Mouse (Mus musculus) midbrain, embryonic 12.5 days (tissue): ENCODE results near the gene Mettl1. TPM values are rescaled to one million over a fixed set of nuclear protein-coding genes. Genes with fewer than 3 reads are reported as not detected.
A peak's percentile ranks its signal among the peaks of the same experiment; 100 is the strongest.

Source experiments
- ATAC-seq: fragments of 200-750 bp; cut with Nextera tagmentation; 2 replicates; pipeline ENCODE4 v1.8.0; 2017; ENCODE audit warnings: low read depth, moderate TSS enrichment, moderate library complexity; ENCODE audit not compliant: low FRiP score
- H3K27ac ChIP-seq: fragments of 300-500 bp; sonication (generic); replicated peaks from 2 replicates; pipeline ENCODE4 v1.5.1; 2016; ENCODE audit warnings: mild to moderate bottlenecking
- H3K27me3 ChIP-seq: fragments of 300-500 bp; sonication (generic); 2 replicates; pipeline ENCODE4 v1.6.1; 2016; ENCODE audit warnings: mild to moderate bottlenecking
- H3K36me3 ChIP-seq: fragments of 300-500 bp; sonication (generic); 2 replicates; pipeline ENCODE4 v1.6.1; 2016
- H3K4me1 ChIP-seq: fragments of 300-500 bp; sonication (generic); 2 replicates; pipeline ENCODE4 v1.6.1; 2016
- H3K4me2 ChIP-seq: fragments of 300-500 bp; sonication (generic); replicated peaks from 2 replicates; pipeline ENCODE4 v1.6.1; 2016; ENCODE audit warnings: mild to moderate bottlenecking, moderate library complexity
- H3K4me3 ChIP-seq: fragments of 300-500 bp; sonication (generic); 2 replicates; pipeline ENCODE4 v1.5.1; 2016; ENCODE audit warnings: mild to moderate bottlenecking
- H3K9ac ChIP-seq: fragments of 300-500 bp; sonication (generic); replicated peaks from 2 replicates; pipeline ENCODE4 v1.6.1; 2016; ENCODE audit warnings: mild to moderate bottlenecking, moderate library complexity
- H3K9me3 ChIP-seq: fragments of 300-500 bp; sonication (generic); 2 replicates; pipeline ENCODE4 v1.6.1; 2016; ENCODE audit warnings: mild to moderate bottlenecking
- WGBS: fragments of 180-500 bp; shearing (Covaris S2); methylation state at CpG from one replicate; pipeline ENCODE4 v1.1.7; 2016; 5-methylcytosine and 5-hydroxymethylcytosine counted together
- polyA plus RNA-seq: library from polyadenylated mRNA; unstranded; fragments of >200 nt; fragmentation: Nextera tagmentation; extraction: Ambion mirVana; gene quantifications from 2 replicates; pipeline ENCODE4 v1.2.1, GENCODE M21; 2016

Gene Mettl1
- polyA plus RNA-seq, 1 experiment from 2014 or later: 33.1 TPM

GRCm38 (mm10) chr10:127048608-127049394 lies 7.6 kb downstream of the Mettl1 start:
- Histone ChIP-seq H3K27me3 (peaks cover 58% of the 10 kb centered on the region), H3K4me3 (0 out of 2 replicates have a peak overlapping the region, but pooled peaks have one; percentile 10), H3K27ac (no peak overlapping the region), H3K9ac (no peak overlapping the region), H3K4me2 (no peak overlapping the region), H3K4me1 (peaks cover 3% of the 10 kb centered on the region; the same call in 1 of the 2 replicates), H3K36me3 (peaks cover 20% of the 10 kb centered on the region; the same call in 1 of the 2 replicates), H3K9me3 (no peaks in the 10 kb centered on the region)
- 6% methylated on average over 35 of the region's 35 CpGs for WGBS
- ATAC-seq: no peak

GRCm38 (mm10) chr10:127049395-127050118 lies 8.3 kb downstream of the Mettl1 start:
- Histone ChIP-seq H3K27ac (no peak overlapping the region), H3K4me3 (0 out of 2 replicates have a peak overlapping the region, but pooled peaks have one; percentile 10), H3K36me3 (peaks cover 24% of the 10 kb centered on the region; the same call in 1 of the 2 replicates), H3K9ac (no peak overlapping the region), H3K4me1 (peaks cover 3% of the 10 kb centered on the region; the same call in 1 of the 2 replicates), H3K9me3 (no peaks in the 10 kb centered on the region), H3K4me2 (no peak overlapping the region), H3K27me3 (peaks cover 58% of the 10 kb centered on the region)
- ATAC-seq: no peak
- 4% methylated on average over 29 of the region's 29 CpGs for WGBS

GRCm38 (mm10) chr10:127050119-127050474 lies 8.9 kb downstream of the Mettl1 start:
- H3K27ac ChIP-seq: no peak overlapping the region
- H3K27me3 ChIP-seq: peaks cover 58% of the 10 kb centered on the region
- no peak for ATAC-seq
- no peaks in the 10 kb centered on the region for H3K9me3 ChIP-seq
- peaks cover 3% of the 10 kb centered on the region; the same call in 1 of the 2 replicates for H3K4me1 ChIP-seq
- H3K4me2 ChIP-seq: no peak overlapping the region
- H3K9ac ChIP-seq: no peak overlapping the region
- no peak overlapping the region for H3K4me3 ChIP-seq
- 21% methylated on average over 10 of the region's 10 CpGs for WGBS
- H3K36me3 ChIP-seq: peaks cover 24% of the 10 kb centered on the region

GRCm38 (mm10) chr10:127054646-127055045 lies 13.4 kb downstream of the Mettl1 start:
- H3K27ac ChIP-seq: no peak overlapping the region
- H3K36me3 ChIP-seq: peaks cover 44% of the 10 kb centered on the region
- H3K4me1 ChIP-seq: peaks cover 18% of the 10 kb centered on the region
- no peak overlapping the region for H3K9ac ChIP-seq
- ATAC-seq: no peak
- H3K4me2 ChIP-seq: no peak overlapping the region
- 73% methylated on average over 4 of the region's 4 CpGs for WGBS
- peaks cover 30% of the 10 kb centered on the region for H3K27me3 ChIP-seq
- no peaks in the 10 kb centered on the region for H3K9me3 ChIP-seq
- no peak overlapping the region for H3K4me3 ChIP-seq

GRCm38 (mm10) chr10:127055406-127055805 lies 14.2 kb downstream of the Mettl1 start:
- Histone ChIP-seq H3K4me3 (no peak overlapping the region), H3K9ac (no peak overlapping the region), H3K27me3 (peaks cover 23% of the 10 kb centered on the region), H3K36me3 (peaks cover 44% of the 10 kb centered on the region), H3K9me3 (no peaks in the 10 kb centered on the region), H3K4me2 (no peak overlapping the region), H3K4me1 (peaks cover 20% of the 10 kb centered on the region), H3K27ac (no peak overlapping the region)
- no peak for ATAC-seq
- WGBS: 91% methylated on average over 8 of the region's 8 CpGs

- WGBS: 92% methylated on average over 20 of the region's 20 CpGs
- Histone ChIP-seq H3K9me3 (no peaks in the 10 kb centered on the region), H3K4me2 (no peak overlapping the region), H3K27me3 (peaks cover 14% of the 10 kb centered on the region), H3K4me1 (peaks cover 31% of the 10 kb centered on the region), H3K9ac (no peak overlapping the region), H3K4me3 (no peak overlapping the region), H3K27ac (no peak overlapping the region), H3K36me3 (peaks cover 44% of the 10 kb centered on the region)
- no peak for ATAC-seq
Measured at GRCm38 (mm10) chr10:127056490-127056889, 15.3 kb downstream of the Mettl1 start.

GRCm38 (mm10) chr10:127058161-127058560 lies 16.9 kb downstream of the Mettl1 start:
- Histone ChIP-seq H3K4me1 (peaks cover 39% of the 10 kb centered on the region), H3K9me3 (no peaks in the 10 kb centered on the region), H3K4me3 (peak overlapping the region; percentile 97), H3K36me3 (peaks cover 44% of the 10 kb centered on the region), H3K27ac (no peak overlapping the region), H3K27me3 (peaks cover 5% of the 10 kb centered on the region; the same call in 1 of the 2 replicates), H3K9ac (peak overlapping the region; percentile 99), H3K4me2 (peak overlapping the region; percentile 96)
- WGBS: under 1% methylated on average over 9 of the region's 9 CpGs
- peak; percentile 13; the same call in 1 of the 2 replicates for ATAC-seq

- peaks cover 40% of the 10 kb centered on the region for H3K36me3 ChIP-seq
- no peaks in the 10 kb centered on the region for H3K9me3 ChIP-seq
- ATAC-seq: no peak
- 10% methylated on average over 8 of the region's 8 CpGs for WGBS
- H3K4me2 ChIP-seq: peak overlapping the region; percentile 96
- peaks cover 5% of the 10 kb centered on the region; the same call in 1 of the 2 replicates for H3K27me3 ChIP-seq
- H3K4me3 ChIP-seq: peak overlapping the region; percentile 97
- H3K9ac ChIP-seq: peak overlapping the region; percentile 99
- peaks cover 39% of the 10 kb centered on the region for H3K4me1 ChIP-seq
- 0 out of 2 replicates have a peak overlapping the region, but pooled peaks have one; percentile 96 for H3K27ac ChIP-seq
Measured at GRCm38 (mm10) chr10:127058708-127059107, 17.5 kb downstream of the Mettl1 start.

GRCm38 (mm10) chr10:127059174-127059967 lies 18.2 kb downstream of the Mettl1 start:
- Histone ChIP-seq H3K27ac (peak overlapping the region; percentile 96), H3K27me3 (peaks cover 5% of the 10 kb centered on the region; the same call in 1 of the 2 replicates), H3K4me2 (peak overlapping the region; percentile 96), H3K9ac (peak overlapping the region; percentile 99), H3K36me3 (peaks cover 33% of the 10 kb centered on the region), H3K4me3 (peak overlapping the region; percentile 97), H3K4me1 (peaks cover 39% of the 10 kb centered on the region), H3K9me3 (no peaks in the 10 kb centered on the region)
- peak; percentile 5; the same call in 1 of the 2 replicates for ATAC-seq
- WGBS: under 1% methylated on average over 56 of the region's 92 CpGs

- peaks cover 5% of the 10 kb centered on the region; the same call in 1 of the 2 replicates for H3K27me3 ChIP-seq
- peak within 1 kb of the TSS; percentile 96 for H3K27ac ChIP-seq
- H3K9me3 ChIP-seq: no peaks in the 10 kb centered on the region
- peak; percentile 28 for ATAC-seq
- H3K4me1 ChIP-seq: peaks cover 46% of the 10 kb centered on the region
- peak within 1 kb of the TSS; percentile 96 for H3K4me2 ChIP-seq
- under 1% methylated on average over 44 of the region's 72 CpGs for WGBS
- H3K9ac ChIP-seq: peak within 1 kb of the TSS; percentile 99
- peaks cover 31% of the 10 kb centered on the region for H3K36me3 ChIP-seq
- H3K4me3 ChIP-seq: peak within 1 kb of the TSS; percentile 97
Measured at GRCm38 (mm10) chr10:127059968-127060916, 19.0 kb downstream of the Mettl1 start, which contains the start of gene March9. Gene March9 (minus strand): TSS chr10:127060184.
